Mouse (Mus musculus): ENCODE data around the gene Mum1.

Mum1 gene

DNA sequence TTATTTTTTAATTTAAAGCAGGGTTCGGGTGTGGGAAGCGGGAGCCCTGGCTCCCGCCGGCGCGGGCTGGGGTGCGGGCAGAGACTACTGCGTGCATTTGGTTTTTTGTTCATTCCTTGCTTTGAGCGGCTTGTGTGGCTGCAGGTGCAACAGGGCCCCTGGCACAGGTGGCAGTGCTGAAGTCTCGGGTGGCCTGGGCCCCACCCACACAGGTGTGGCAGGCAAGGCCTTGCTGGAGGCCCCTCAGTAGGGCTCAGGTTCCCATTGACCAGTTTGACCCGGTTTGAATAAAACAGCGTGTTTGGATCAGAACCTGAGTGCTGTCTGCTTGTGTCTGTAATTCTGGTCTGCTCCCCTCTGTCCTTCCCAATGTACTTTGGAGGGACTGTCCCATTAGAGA is 61.9 kb downstream of the Mum1 start:
- CTCF ChIA-PET: interaction anchor here in 1 of 4 experiments (1.8 kb wide), 1 partner anchor 112 kb away, joined by 8 read pairs; no protein-coding TSS in a partner anchor
- POLR2A ChIA-PET: interaction anchor here in 2 of 4 experiments (1.0 to 9.9 kb wide), 9 partner anchors 11 to 62 kb away, joined by 3 to 169 read pairs (median 5); partner anchors contain the start of genes Dazap1 (in 2 of the 2), Gamt (in 2 of the 2) and Mum1 (in 1 of the 2)

GRCm38 (mm10) chr10:80288657-80289056 is 62.4 kb downstream of the Mum1 start:
- CTCF ChIA-PET: interaction anchor here in 2 of 4 experiments (0.5 to 1.8 kb wide), 6 partner anchors 9 to 285 kb away, joined by 3 to 8 read pairs (median 3); partner anchors contain the start of gene Gamt (in 1 of the 2)
- POLR2A ChIA-PET: interaction anchor here in 2 of 4 experiments (0.9 to 9.9 kb wide), 11 partner anchors 11 to 113 kb away, joined by 3 to 169 read pairs (median 3); partner anchors contain the start of genes Dazap1 (in 2 of the 2), Gamt (in 2 of the 2) and Mum1 (in 1 of the 2)

DNA sequence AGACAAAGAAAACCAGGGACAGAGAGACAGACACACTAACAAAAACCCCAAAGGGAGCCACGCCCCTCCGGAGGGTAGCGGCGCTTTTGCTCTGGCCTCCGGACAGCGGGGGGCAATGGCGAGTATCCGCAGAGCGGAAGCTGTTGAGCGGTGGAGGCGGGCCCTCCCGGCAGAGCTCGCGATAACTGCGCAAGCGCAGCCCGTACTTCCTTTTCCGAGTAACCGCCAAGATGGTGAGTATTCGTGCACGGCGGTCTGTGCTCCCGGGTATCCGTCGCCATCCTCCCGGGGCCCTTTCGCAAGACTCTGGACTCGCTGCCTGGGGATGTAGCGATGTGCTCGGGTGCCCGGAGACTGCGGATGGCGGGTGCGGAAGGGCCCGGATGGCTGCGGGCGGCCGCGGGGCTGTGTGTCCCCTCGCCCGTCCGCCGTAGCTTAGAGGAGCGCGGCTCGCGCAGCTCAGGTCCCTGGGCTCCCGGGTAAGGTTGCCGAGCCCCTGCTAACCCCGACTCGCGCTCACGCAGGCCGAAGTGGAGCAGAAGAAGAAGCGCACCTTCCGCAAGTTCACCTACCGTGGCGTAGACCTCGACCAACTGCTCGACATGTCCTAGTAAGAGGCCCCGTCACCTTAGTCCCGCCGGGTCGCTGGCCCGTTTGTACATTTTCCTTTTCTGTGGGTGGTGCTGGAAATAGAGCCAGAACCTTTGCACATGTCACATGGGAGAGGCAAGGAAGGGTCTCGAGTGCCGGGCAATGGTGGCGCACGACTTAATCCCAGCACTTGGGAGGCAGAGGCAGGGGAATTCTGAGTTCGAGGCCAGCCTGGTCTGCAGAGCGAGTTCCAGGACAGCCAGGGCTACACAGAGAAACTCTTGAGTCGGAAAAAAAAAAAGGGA is 66.3 kb downstream of the Mum1 start, which contains the start of gene Rps15:
TSS of gene Rps15 (plus strand) at position 203 of the 896 bp plus-strand sequence.
- POLR2A ChIA-PET: interaction anchor here (0.5 to 11.0 kb wide), 174 partner anchors 9 to 744 kb away, joined by 3 to 169 read pairs (median 5); partner anchors contain the start of genes Dazap1 (in 3 of the 4), Gamt (in 3 of the 4), Mum1 (in 3 of the 4) and Pcsk4 (in 3 of the 4)
- CTCF ChIA-PET: interaction anchor here (0.6 to 1.4 kb wide), 22 partner anchors 13 to 438 kb away, joined by 3 to 9 read pairs (median 3); partner anchors contain the start of genes Dazap1 (in 1 of the 4), Mum1 (in 1 of the 4), Pcsk4 (in 1 of the 4) and Ptbp1 (in 1 of the 4)

- POLR2A ChIA-PET: interaction anchor here in 3 of 4 experiments (0.7 to 11.0 kb wide), 57 partner anchors 8 to 441 kb away, joined by 3 to 169 read pairs (median 9); partner anchors contain the start of genes Dazap1 (in 3 of the 3), Gamt (in 3 of the 3), Pcsk4 (in 3 of the 3) and Reep6 (in 3 of the 3)
- CTCF ChIA-PET: interaction anchor here in 1 of 4 experiments (1.4 kb wide), 1 partner anchor 67 kb away, joined by 6 read pairs; the partner anchor contains the start of gene Mum1
Observed at GRCm38 (mm10) chr10:80293325-80293724, 67.1 kb downstream of the Mum1 start.
